Mouse (Mus musculus) midbrain, embryonic 15.5 days (tissue): ENCODE measurements around the gene Tbck. TPM values are rescaled to one million over a fixed set of nuclear protein-coding genes. Genes with fewer than 3 reads are reported as not detected.

Experiments used
- ATAC-seq: fragments of 200-750 bp; cut with Nextera tagmentation; replicated peaks from 2 replicates; pipeline ENCODE4 v1.8.0; 2017; ENCODE audit warnings: moderate TSS enrichment
- H3K27ac ChIP-seq: fragments of 300-500 bp; sonication (generic); 2 replicates; pipeline ENCODE4 v1.5.1; 2015; ENCODE audit warnings: mild to moderate bottlenecking, inconsistent platforms
- H3K27me3 ChIP-seq: fragments of 300-500 bp; sonication (generic); replicated peaks from 2 replicates; pipeline ENCODE4 v1.6.1; 2015; ENCODE audit warnings: inconsistent platforms
- H3K36me3 ChIP-seq: fragments of 300-500 bp; sonication (generic); replicated peaks from 2 replicates; pipeline ENCODE4 v1.6.1; 2015; ENCODE audit warnings: inconsistent platforms
- H3K4me1 ChIP-seq: fragments of 300-500 bp; sonication (generic); 2 replicates; pipeline ENCODE4 v1.6.1; 2015; ENCODE audit warnings: inconsistent platforms
- H3K4me2 ChIP-seq: fragments of 300-500 bp; sonication (generic); 2 replicates; pipeline ENCODE4 v1.6.1; 2015; ENCODE audit warnings: inconsistent platforms, mild to moderate bottlenecking, moderate library complexity
- H3K4me3 ChIP-seq: fragments of 300-500 bp; sonication (generic); 2 replicates; pipeline ENCODE4 v1.5.1; 2015; ENCODE audit warnings: mild to moderate bottlenecking, inconsistent platforms
- H3K9ac ChIP-seq: fragments of 300-500 bp; sonication (generic); 2 replicates; pipeline ENCODE4 v1.6.1; 2015; ENCODE audit warnings: mild to moderate bottlenecking, inconsistent platforms
- H3K9me3 ChIP-seq: fragments of 300-500 bp; sonication (generic); 2 replicates; pipeline ENCODE4 v1.6.1; 2016; ENCODE audit warnings: inconsistent platforms
- WGBS: fragments of 180-500 bp; shearing (Covaris S2); methylation state at CpG from one replicate; pipeline ENCODE4 v1.1.7; 2015; ENCODE audit warnings: mixed read lengths; 5-methylcytosine and 5-hydroxymethylcytosine counted together
- polyA plus RNA-seq: library from polyadenylated mRNA; unstranded; fragments of >200 nt; fragmentation: Nextera tagmentation; extraction: Ambion mirVana; gene quantifications from 2 replicates; pipeline ENCODE4 v1.2.1, GENCODE M21; 2015

Gene Tbck
- polyA plus RNA-seq, 1 experiment from 2014 or later, result 38.0 TPM

- no peaks in the 10 kb centered on the region; the same call in 1 of the 2 replicates for H3K4me1 ChIP-seq
- H3K9me3 ChIP-seq, result no peaks in the 10 kb centered on the region
- no peaks in the 10 kb centered on the region for H3K27me3 ChIP-seq
- no peak for ATAC-seq
- no peak overlapping the region for H3K4me2 ChIP-seq
- WGBS, result 85% methylated on average over 9 of the region's 9 CpGs
- no peak overlapping the region for H3K27ac ChIP-seq
- no peak overlapping the region for H3K4me3 ChIP-seq
- H3K9ac ChIP-seq, result no peak overlapping the region
- no peaks in the 10 kb centered on the region for H3K36me3 ChIP-seq
Measured at GRCm38 (mm10) chr3:132883256-132883655, 199.3 kb downstream of the Tbck start.

GRCm38 (mm10) chr3:132884459-132884858 is 200.5 kb downstream of the Tbck start:
- H3K9ac ChIP-seq, result no peak overlapping the region
- no peaks in the 10 kb centered on the region for H3K36me3 ChIP-seq
- no peaks in the 10 kb centered on the region for H3K9me3 ChIP-seq
- WGBS, result 84% methylated on average over 10 of the region's 10 CpGs
- H3K27me3 ChIP-seq, result no peaks in the 10 kb centered on the region
- no peak for ATAC-seq
- H3K27ac ChIP-seq, result no peak overlapping the region
- H3K4me2 ChIP-seq, result no peak overlapping the region
- H3K4me1 ChIP-seq, result no peaks in the 10 kb centered on the region; the same call in 1 of the 2 replicates
- no peak overlapping the region for H3K4me3 ChIP-seq

GRCm38 (mm10) chr3:132886419-132887050 is 202.6 kb downstream of the Tbck start:
- no peak overlapping the region for H3K4me3 ChIP-seq
- no peak overlapping the region for H3K4me2 ChIP-seq

GRCm38 (mm10) chr3:132887074-132887848 is 203.3 kb downstream of the Tbck start:
- H3K4me2 ChIP-seq, result no peak overlapping the region
- H3K27me3 ChIP-seq, result no peaks in the 10 kb centered on the region
- no peak for ATAC-seq
- no peak overlapping the region for H3K27ac ChIP-seq
- no peaks in the 10 kb centered on the region for H3K4me1 ChIP-seq
- H3K9ac ChIP-seq, result no peak overlapping the region
- H3K4me3 ChIP-seq, result no peak overlapping the region
- WGBS, result 90% methylated on average over 16 of the region's 16 CpGs
- H3K9me3 ChIP-seq, result no peaks in the 10 kb centered on the region
- no peaks in the 10 kb centered on the region for H3K36me3 ChIP-seq

More at GRCm38 (mm10) chr3:132886419-132887050, 202.6 kb downstream of the Tbck start:
- ATAC-seq, result no peak
- H3K4me1 ChIP-seq, result no peaks in the 10 kb centered on the region
- H3K9ac ChIP-seq, result no peak overlapping the region
- WGBS, result 90% methylated on average over 6 of the region's 6 CpGs
- H3K27me3 ChIP-seq, result no peaks in the 10 kb centered on the region
- H3K9me3 ChIP-seq, result no peaks in the 10 kb centered on the region
- H3K27ac ChIP-seq, result no peak overlapping the region
- no peaks in the 10 kb centered on the region for H3K36me3 ChIP-seq

Other genes starting within 250 kb of the Tbck start
- not detected in 2 replicates for gene Gimd1, start 54.3 kb upstream of the Tbck start, polyA plus RNA-seq
- 53.0 and 56.3 TPM in 2 replicates for gene Aimp1, start 226 bp downstream of the Tbck start, polyA plus RNA-seq